Mouse (Mus musculus): Measurements from ENCODE around the gene Dppa5a. TPM values are rescaled to one million over a fixed set of nuclear protein-coding genes. Genes with fewer than 3 reads are reported as not detected.
"Not testable (repeated sequence)": the region's sequence is repeated elsewhere in the genome, so short reads cannot be mapped to it uniquely, and the experiment has no call there.

Gene Dppa5a
- polyA plus RNA-seq, 1 experiment from 2014 or later: not detected

- H3K9ac ChIP-seq (ENCODE audit: low read depth, low read length); H3K9me3 ChIP-seq (ENCODE audit: control insufficient read depth, low read length); H3K4me1 ChIP-seq (ENCODE audit: control insufficient read depth, insufficient read depth, low read length); H3K4me2 ChIP-seq (ENCODE audit: low read depth, low read length); ATAC-seq; H3K27me3 ChIP-seq (replicated peaks; ENCODE audit: control insufficient read depth, insufficient read depth, low read length); H3K27ac ChIP-seq (ENCODE audit: low read length); H3K4me3 ChIP-seq (ENCODE audit: low read length); H3K36me3 ChIP-seq (ENCODE audit: control insufficient read depth, insufficient read depth, low read length): not testable (repeated sequence)
- 93% methylated on average over 4 of the region's 4 CpGs for WGBS
Observed at GRCm38 (mm10) chr9:78342494-78342893, 25.5 kb downstream of the Dppa5a start.

GRCm38 (mm10) chr9:78340324-78340723, 27.7 kb downstream of the Dppa5a start:
- H3K4me2 ChIP-seq (ENCODE audit: low read depth, low read length); H3K27me3 ChIP-seq (replicated peaks; ENCODE audit: control insufficient read depth, insufficient read depth, low read length); H3K4me1 ChIP-seq (ENCODE audit: control insufficient read depth, insufficient read depth, low read length); H3K4me3 ChIP-seq (ENCODE audit: low read length); H3K9me3 ChIP-seq (ENCODE audit: control insufficient read depth, low read length); H3K9ac ChIP-seq (ENCODE audit: low read depth, low read length); ATAC-seq; H3K36me3 ChIP-seq (ENCODE audit: control insufficient read depth, insufficient read depth, low read length); H3K27ac ChIP-seq (ENCODE audit: low read length): not testable (repeated sequence)
- WGBS: 21% methylated on average over 8 of the region's 8 CpGs

GRCm38 (mm10) chr9:78337050-78337449, 30.9 kb downstream of the Dppa5a start:
- H3K27me3 ChIP-seq (replicated peaks; ENCODE audit: control insufficient read depth, insufficient read depth, low read length); H3K9ac ChIP-seq (ENCODE audit: low read depth, low read length); H3K4me3 ChIP-seq (ENCODE audit: low read length); H3K4me1 ChIP-seq (ENCODE audit: control insufficient read depth, insufficient read depth, low read length); H3K27ac ChIP-seq (ENCODE audit: low read length); H3K36me3 ChIP-seq (ENCODE audit: control insufficient read depth, insufficient read depth, low read length); H3K4me2 ChIP-seq (ENCODE audit: low read depth, low read length); H3K9me3 ChIP-seq (ENCODE audit: control insufficient read depth, low read length): not testable (repeated sequence)
- ATAC-seq: peak; percentile 68

- not testable (repeated sequence) for H3K36me3 ChIP-seq (ENCODE audit: control insufficient read depth, insufficient read depth, low read length); H3K9me3 ChIP-seq (ENCODE audit: control insufficient read depth, low read length); H3K27ac ChIP-seq (ENCODE audit: low read length); ATAC-seq; H3K4me2 ChIP-seq (ENCODE audit: low read depth, low read length); H3K27me3 ChIP-seq (replicated peaks; ENCODE audit: control insufficient read depth, insufficient read depth, low read length); H3K4me3 ChIP-seq (ENCODE audit: low read length); H3K9ac ChIP-seq (ENCODE audit: low read depth, low read length); H3K4me1 ChIP-seq (ENCODE audit: control insufficient read depth, insufficient read depth, low read length)
- 90% methylated on average over 1 of the region's 1 CpGs for WGBS
Observed at GRCm38 (mm10) chr9:78327289-78327688, 40.7 kb downstream of the Dppa5a start, which contains the start of gene Omt2b. Omt2b (plus strand) TSS chr9:78327589.

- H3K9ac ChIP-seq (ENCODE audit: low read depth, low read length): no peak overlapping the region
- H3K4me3 ChIP-seq (ENCODE audit: low read length): no peak overlapping the region
- 28% methylated on average over 1 of the region's 1 CpGs for WGBS
- no peaks in the 10 kb centered on the region for H3K36me3 ChIP-seq (ENCODE audit: control insufficient read depth, insufficient read depth, low read length)
- H3K4me2 ChIP-seq (ENCODE audit: low read depth, low read length): no peak overlapping the region
- no peaks in the 10 kb centered on the region for H3K4me1 ChIP-seq (ENCODE audit: control insufficient read depth, insufficient read depth, low read length)
- no peaks in the 10 kb centered on the region for H3K9me3 ChIP-seq (ENCODE audit: control insufficient read depth, low read length)
- H3K27ac ChIP-seq (ENCODE audit: low read length): no peak overlapping the region
- ATAC-seq: no peak
- H3K27me3 ChIP-seq (replicated peaks; ENCODE audit: control insufficient read depth, insufficient read depth, low read length): no peaks in the 10 kb centered on the region
Observed at GRCm38 (mm10) chr9:78319499-78319898, 48.5 kb downstream of the Dppa5a start.

Other genes starting within 250 kb of the Dppa5a start
- 57.5 and 62.7 TPM in 2 replicates for gene Gsta4, start 185.4 kb downstream of the Dppa5a start, polyA plus RNA-seq (2015; fragmentation: Nextera tagmentation; extraction: Ambion mirVana)
- 94.1 and 98.3 TPM in 2 replicates for gene Gsta1, start 137.5 kb downstream of the Dppa5a start, polyA plus RNA-seq (2015; fragmentation: Nextera tagmentation; extraction: Ambion mirVana)
- 73.4 and 80.7 TPM in 2 replicates for gene Gm3776, start 111.0 kb downstream of the Dppa5a start, polyA plus RNA-seq (2015; fragmentation: Nextera tagmentation; extraction: Ambion mirVana)
- gene Gm10639, start 78.3 kb downstream of the Dppa5a start, polyA plus RNA-seq (2015; fragmentation: Nextera tagmentation; extraction: Ambion mirVana): 0.93 and 0.95 TPM in 2 replicates
- gene Omt2a, start 53.4 kb downstream of the Dppa5a start, polyA plus RNA-seq (2015; fragmentation: Nextera tagmentation; extraction: Ambion mirVana): not detected in 2 replicates
- not detected in 2 replicates for gene Omt2b, start 40.6 kb downstream of the Dppa5a start, polyA plus RNA-seq (2015; fragmentation: Nextera tagmentation; extraction: Ambion mirVana)
- gene Gsta2, start 12.4 kb downstream of the Dppa5a start, polyA plus RNA-seq (2015; fragmentation: Nextera tagmentation; extraction: Ambion mirVana): 77.3 and 89.5 TPM in 2 replicates
- 0.26 and 0.39 TPM in 2 replicates for gene Ooep, start 10.5 kb upstream of the Dppa5a start, polyA plus RNA-seq (2015; fragmentation: Nextera tagmentation; extraction: Ambion mirVana)
- 0.13 and 0.28 TPM in 2 replicates for gene Ddx43, start 27.6 kb upstream of the Dppa5a start, polyA plus RNA-seq (2015; fragmentation: Nextera tagmentation; extraction: Ambion mirVana)
- 1.6 and 1.9 TPM in 2 replicates for gene Cgas, start 75.1 kb upstream of the Dppa5a start, polyA plus RNA-seq (2015; fragmentation: Nextera tagmentation; extraction: Ambion mirVana)
- 25.0 and 27.0 TPM in 2 replicates for gene Mto1, start 80.0 kb upstream of the Dppa5a start, polyA plus RNA-seq (2015; fragmentation: Nextera tagmentation; extraction: Ambion mirVana)
- gene Gm17324, start 80.6 kb upstream of the Dppa5a start, polyA plus RNA-seq (2015; fragmentation: Nextera tagmentation; extraction: Ambion mirVana): 0.24 and 0.48 TPM in 2 replicates
- gene Eef1a1, start 121.0 kb upstream of the Dppa5a start, polyA plus RNA-seq (2015; fragmentation: Nextera tagmentation; extraction: Ambion mirVana): 4,065 and 4,271 TPM in 2 replicates
- 91.1 and 136 TPM in 2 replicates for gene Slc17a5, start 219.9 kb upstream of the Dppa5a start, polyA plus RNA-seq (2015; fragmentation: Nextera tagmentation; extraction: Ambion mirVana)
- gene Cd109, start 247.4 kb upstream of the Dppa5a start, polyA plus RNA-seq (2015; fragmentation: Nextera tagmentation; extraction: Ambion mirVana): 4.1 and 4.9 TPM in 2 replicates